Comparison of ENCODE assay signal across 9 mouse cellular contexts in the genomic region with DNA sequence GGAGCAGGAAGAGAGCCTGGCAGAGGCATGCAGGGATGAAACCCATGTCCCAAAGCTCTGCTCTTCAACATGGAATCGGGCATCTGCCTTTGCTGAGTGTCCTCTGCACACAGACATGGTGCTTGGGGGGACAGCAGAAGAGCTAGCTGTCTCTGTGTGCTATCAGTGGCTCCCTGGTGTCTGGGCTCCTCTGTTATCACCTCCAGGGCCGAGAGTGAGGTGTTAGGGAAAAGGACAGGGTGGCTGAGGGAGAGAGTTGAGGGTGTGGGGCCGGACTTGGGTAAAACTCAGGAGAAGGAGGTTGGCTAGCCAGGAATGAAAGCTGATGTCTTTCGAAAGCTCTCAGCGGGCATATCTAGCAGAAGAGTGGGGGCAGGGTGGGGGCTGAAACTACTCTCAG.
A peak's percentile ranks its signal among the peaks of the same experiment; 100 is the strongest.
DNase-seq lines count a peak whose midpoint lies in the region; ATAC-seq and TF ChIP-seq lines count a peak whose summit lies in the region.
"Had no signal": no experiment of that assay in that cellular context is flagged by ENCODE, and none has a peak within 500 bp of the region (broad histone marks: within the 10 kb centered on the region; RNA-seq: fewer than 3 reads in every experiment).

No protein-coding gene starts in this region.

- no peak overlapping the region for H3K4me2 ChIP-seq in hindbrain, embryonic 14.5 days (replicated peaks)
- H3K4me2 ChIP-seq in midbrain, embryonic 15.5 days = no peak overlapping the region
- H3K4me2 ChIP-seq: kidney, embryonic 15.5 days had no signal

- no peak overlapping the region for H3K9ac ChIP-seq in heart, adult 2 months (ENCODE audit: low read depth, low read length)
- H3K9ac ChIP-seq in hindbrain, embryonic 14.5 days = no peak overlapping the region
- no peak overlapping the region for H3K9ac ChIP-seq in midbrain, embryonic 15.5 days
- H3K9ac ChIP-seq: kidney, embryonic 15.5 days had no signal

- no peaks in the 10 kb centered on the region for H3K36me3 ChIP-seq in heart, adult 2 months (ENCODE audit: control insufficient read depth, insufficient read depth, low read length)
- H3K36me3 ChIP-seq in hindbrain, embryonic 10.5 days = no peaks in the 10 kb centered on the region
- no peaks in the 10 kb centered on the region for H3K36me3 ChIP-seq in hindbrain, embryonic 14.5 days (replicated peaks; ENCODE audit: control insufficient read depth, insufficient read depth)
- no peaks in the 10 kb centered on the region for H3K36me3 ChIP-seq in midbrain, embryonic 15.5 days (replicated peaks)
- H3K36me3 ChIP-seq: kidney, embryonic 15.5 days had no signal

- WGBS in heart, adult 2 months = 43% methylated on average over 5 of the region's 5 CpGs
- 80% methylated on average over 5 of the region's 5 CpGs for WGBS in hindbrain, embryonic 10.5 days
- 82% methylated on average over 5 of the region's 5 CpGs for WGBS in hindbrain, embryonic 14.5 days
- WGBS in midbrain, embryonic 15.5 days = 76% methylated on average over 5 of the region's 5 CpGs

- TF ChIP-seq POLR2A in heart, adult 2 months (IDR thresholded peaks at IDR 0.05; ENCODE audit: insufficient read depth, low read depth, low read length) = no peak

- intact Hi-C loops in heart, adult 2 months (cut with DNase I) = loop anchor here (2.0 to 5.0 kb wide), 2 partner anchors 49 to 96 kb away; no protein-coding TSS in a partner anchor

- no peaks in the 10 kb centered on the region for H3K4me1 ChIP-seq in heart, adult 2 months (ENCODE audit: control insufficient read depth, insufficient read depth, low read length)
- peaks cover 41% of the 10 kb centered on the region for H3K4me1 ChIP-seq in hindbrain, embryonic 10.5 days (replicated peaks)
- peaks cover 28% of the 10 kb centered on the region for H3K4me1 ChIP-seq in hindbrain, embryonic 14.5 days (replicated peaks; ENCODE audit: control insufficient read depth, insufficient read depth, low read length)
- peaks cover 34% of the 10 kb centered on the region for H3K4me1 ChIP-seq in midbrain, embryonic 15.5 days
- H3K4me1 ChIP-seq: kidney, embryonic 15.5 days had no signal

- TF ChIP-seq EP300 in heart, adult 2 months (IDR thresholded peaks at IDR 0.05; ENCODE audit: insufficient read depth, low read depth, low read length) = no peak

- no peaks in the 10 kb centered on the region for H3K27me3 ChIP-seq in heart, adult 2 months (ENCODE audit: control insufficient read depth, insufficient read depth, low read length)
- H3K27me3 ChIP-seq in hindbrain, embryonic 10.5 days (ENCODE audit: insufficient read depth, poor library complexity, severe bottlenecking) = peaks cover 42% of the 10 kb centered on the region
- H3K27me3 ChIP-seq in hindbrain, embryonic 14.5 days (ENCODE audit: control insufficient read depth, insufficient read depth, low read length) = no peaks in the 10 kb centered on the region
- H3K27me3 ChIP-seq in midbrain, embryonic 15.5 days (replicated peaks) = no peaks in the 10 kb centered on the region

- no peak for TF ChIP-seq CTCF in heart, adult 2 months (IDR thresholded peaks at IDR 0.05)

- peak; percentile 89 for DNase-seq in heart, adult 11 months
- no peak for DNase-seq in heart, adult 2 months
- DNase-seq in hindbrain, embryonic 10.5 days (ENCODE audit: low spot score) = no peak
- no peak for DNase-seq in hindbrain, embryonic 14.5 days (ENCODE audit: low spot score)
- DNase-seq in c-Kit-positive CD71-positive TER-119-positive erythroid progenitor cells, embryonic 14.5 days (ENCODE audit: low spot score) = peak; percentile 55
- no peak for DNase-seq in cerebellum, postnatal 25 days

- no peaks in the 10 kb centered on the region for H3K79me2 ChIP-seq in heart, adult 2 months (replicated peaks; ENCODE audit: control insufficient read depth, insufficient read depth, low read length)

- no peaks in the 10 kb centered on the region for H3K9me3 ChIP-seq in hindbrain, embryonic 10.5 days
- no peaks in the 10 kb centered on the region for H3K9me3 ChIP-seq in hindbrain, embryonic 14.5 days (ENCODE audit: control insufficient read depth, low read length)
- no peaks in the 10 kb centered on the region for H3K9me3 ChIP-seq in midbrain, embryonic 15.5 days
- H3K9me3 ChIP-seq: kidney, embryonic 15.5 days had no signal

- no peak overlapping the region; the same call in 1 of the 2 replicates for H3K27ac ChIP-seq in heart, adult 2 months
- H3K27ac ChIP-seq in hindbrain, embryonic 10.5 days = 0 out of 2 replicates have a peak overlapping the region, but pooled peaks have one; percentile 3
- H3K27ac ChIP-seq in hindbrain, embryonic 14.5 days = no peak overlapping the region
- peak overlapping the region; percentile 73 for H3K27ac ChIP-seq in midbrain, embryonic 15.5 days
- H3K27ac ChIP-seq: kidney, embryonic 15.5 days; stomach, postnatal 0 days had no signal

- no peak overlapping the region for H3K4me3 ChIP-seq in heart, adult 2 months
- no peak overlapping the region for H3K4me3 ChIP-seq in hindbrain, embryonic 10.5 days
- H3K4me3 ChIP-seq in hindbrain, embryonic 14.5 days (replicated peaks; ENCODE audit: low read length) = no peak overlapping the region
- H3K4me3 ChIP-seq in midbrain, embryonic 15.5 days = no peak overlapping the region
- H3K4me3 ChIP-seq: kidney, embryonic 15.5 days had no signal

- no peak for ATAC-seq in hindbrain, embryonic 14.5 days (ENCODE audit: low FRiP score)
- no peak for ATAC-seq in midbrain, embryonic 15.5 days (replicated peaks)

Comparison
In these comparisons a context has a peak if more than half of its experiments do, and no peak if none do; other contexts are left out.
1. DNase-seq: peak in heart, adult 11 months (single experiment) and c-Kit-positive CD71-positive TER-119-positive erythroid progenitor cells, embryonic 14.5 days (single experiment); none in heart, adult 2 months (0 of 2), hindbrain, embryonic 10.5 days (single experiment), hindbrain, embryonic 14.5 days (single experiment) and cerebellum, postnatal 25 days (0 of 2).
2. H3K27ac ChIP-seq: peak in hindbrain, embryonic 10.5 days (single experiment) and midbrain, embryonic 15.5 days (single experiment); none in heart, adult 2 months (single experiment) and hindbrain, embryonic 14.5 days (single experiment).